Mouse (Mus musculus) heart, adult 2 months (tissue): Measurements from ENCODE around the gene Foxn2.

Experiments
- CTCF ChIP-seq: fragments of 200-600 bp; IDR thresholded peaks from 2 replicates; pipeline ENCODE4 v1.8.1; 2022; ENCODE audit warnings: antibody characterized with exemption, mild to moderate bottlenecking, moderate library complexity
- EP300 ChIP-seq: fragments of 200-500 bp; IDR thresholded peaks from 2 replicates; pipeline ENCODE4 v1.6.1; 2011; ENCODE audit warnings: low read depth, low read length, control low read depth; ENCODE audit not compliant: insufficient read depth
- POLR2A ChIP-seq: fragments of 200-500 bp; IDR thresholded peaks from 2 replicates; pipeline ENCODE4 v1.6.1; 2011; ENCODE audit warnings: mild to moderate bottlenecking, low read depth, low read length, control low read depth; ENCODE audit not compliant: insufficient read depth

DNA sequence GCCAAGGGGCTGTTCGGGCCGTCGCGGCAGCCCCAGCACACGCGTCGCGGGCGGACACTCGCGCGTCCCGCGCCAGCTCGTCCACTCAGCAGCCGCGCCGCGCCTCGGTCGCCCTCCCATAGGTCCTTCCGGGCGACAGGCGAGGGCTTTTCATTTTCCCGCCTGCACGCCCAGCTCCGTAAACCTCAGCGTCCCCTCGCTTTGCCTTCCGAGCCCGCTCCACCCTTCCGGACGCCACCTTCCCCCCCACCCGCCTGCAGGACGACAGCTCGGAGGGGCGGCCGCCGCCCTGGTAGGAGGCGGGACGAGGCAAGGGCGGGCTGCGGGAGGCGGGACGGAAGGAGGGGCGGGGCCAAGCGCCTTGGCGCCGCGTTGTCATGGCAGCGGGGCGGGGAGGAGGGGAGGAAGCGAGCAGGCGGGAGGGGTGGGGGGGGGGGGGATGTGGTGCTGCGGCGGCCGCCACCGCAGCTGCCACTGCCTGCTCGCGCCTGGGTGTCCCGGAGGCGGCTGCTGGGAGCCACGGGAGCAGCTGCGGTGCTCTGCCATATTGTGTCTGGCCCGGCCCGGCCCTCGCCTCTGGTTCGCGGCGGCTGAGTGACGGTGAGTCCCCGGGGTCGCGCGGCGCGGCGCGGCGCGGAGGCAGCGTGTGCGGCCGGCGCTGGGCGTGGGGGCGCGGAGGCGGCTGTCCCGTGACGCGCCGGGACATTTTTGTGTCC, at the start of gene Foxn2:
- TF ChIP-seq CTCF: no peak
- TF ChIP-seq EP300: no peak
- peak; percentile 61 for TF ChIP-seq POLR2A
